Mouse (Mus musculus): ENCODE data around the gene Otoa. TPM values are rescaled to one million over a fixed set of nuclear protein-coding genes. Genes with fewer than 3 reads are reported as not detected.

Gene Otoa
- polyA plus RNA-seq (2014; fragmentation: Nextera tagmentation; extraction: Ambion mirVana): 0.09 and 0.22 TPM in 2 replicates

GRCm38 (mm10) chr7:121081350-121081749 lies at the start of gene Otoa:
TSS of gene Otoa (plus strand) at chr7:121081650.
- H3K27me3 ChIP-seq (ENCODE audit: control insufficient read depth, insufficient read depth, low read length): no peaks in the 10 kb centered on the region
- H3K4me1 ChIP-seq (ENCODE audit: control insufficient read depth in 2 of 2, insufficient read depth in 2 of 2, low read length in 2 of 2): peaks cover 11 to 22% of the 10 kb centered on the region in 2 experiments
- H3K27ac ChIP-seq (replicated peaks in 1 of 2; ENCODE audit: control insufficient read depth in 1 of 2, insufficient read depth in 1 of 2, low read depth in 2 of 2, low read length in 2 of 2): no peak within 1 kb of the TSS
- 94% methylated on average over 4 of the region's 4 CpGs for WGBS
- peaks cover 23% of the 10 kb centered on the region for H3K36me3 ChIP-seq (ENCODE audit: control insufficient read depth, insufficient read depth, low read length)
- no peak within 1 kb of the TSS for H3K4me2 ChIP-seq (ENCODE audit: low read length)
- ATAC-seq (ENCODE audit: insufficient number of reproducible peaks, insufficient read depth, low FRiP score, low read depth): no peak
- no peak within 1 kb of the TSS for H3K4me3 ChIP-seq (ENCODE audit: control insufficient read depth in 1 of 2, insufficient read depth in 1 of 2, low read depth in 1 of 2, low read length in 2 of 2)
- no peaks in the 10 kb centered on the region for H3K9me3 ChIP-seq (ENCODE audit: control insufficient read depth, low read length)
- H3K9ac ChIP-seq (ENCODE audit: low read length): no peak within 1 kb of the TSS

GRCm38 (mm10) chr7:121033856-121034652 lies 47.4 kb upstream of the Otoa start, which contains the start of gene Mettl9:
TSS of gene Mettl9 (plus strand) at chr7:121034445.
- Histone ChIP-seq H3K36me3 (ENCODE audit: control insufficient read depth, insufficient read depth, low read length) (no peaks in the 10 kb centered on the region), H3K4me3 (ENCODE audit: control insufficient read depth in 1 of 2, insufficient read depth in 1 of 2, low read depth in 1 of 2, low read length in 2 of 2) (peak within 1 kb of the TSS; percentile 81 to 100), H3K4me2 (ENCODE audit: low read length) (peak within 1 kb of the TSS; percentile 74), H3K27ac (replicated peaks in 1 of 2; ENCODE audit: control insufficient read depth in 1 of 2, insufficient read depth in 1 of 2, low read depth in 2 of 2, low read length in 2 of 2) (peak within 1 kb of the TSS; percentile 91 to 94), H3K9ac (ENCODE audit: low read length) (peak within 1 kb of the TSS; percentile 97), H3K9me3 (ENCODE audit: control insufficient read depth, low read length) (no peaks in the 10 kb centered on the region), H3K4me1 (ENCODE audit: control insufficient read depth in 2 of 2, insufficient read depth in 2 of 2, low read length in 2 of 2) (peaks cover 2 to 17% of the 10 kb centered on the region in 2 experiments; a peak in 3 of 4 replicates), H3K27me3 (ENCODE audit: control insufficient read depth, insufficient read depth, low read length) (peaks cover 22% of the 10 kb centered on the region)
- 3% methylated on average over 42 of the region's 43 CpGs for WGBS
- peak; percentile 97 for ATAC-seq (ENCODE audit: insufficient number of reproducible peaks, insufficient read depth, low FRiP score, low read depth)

GRCm38 (mm10) chr7:121034701-121035141 lies 46.7 kb upstream of the Otoa start:
- ATAC-seq (ENCODE audit: insufficient number of reproducible peaks, insufficient read depth, low FRiP score, low read depth): peak; percentile 79
- Histone ChIP-seq H3K9me3 (ENCODE audit: control insufficient read depth, low read length) (no peaks in the 10 kb centered on the region), H3K4me2 (ENCODE audit: low read length) (peak overlapping the region; percentile 74), H3K36me3 (ENCODE audit: control insufficient read depth, insufficient read depth, low read length) (no peaks in the 10 kb centered on the region), H3K9ac (ENCODE audit: low read length) (peak overlapping the region; percentile 97), H3K4me3 (ENCODE audit: control insufficient read depth in 1 of 2, insufficient read depth in 1 of 2, low read depth in 1 of 2, low read length in 2 of 2) (peak overlapping the region; percentile 81 to 100), H3K4me1 (ENCODE audit: control insufficient read depth in 2 of 2, insufficient read depth in 2 of 2, low read length in 2 of 2) (peaks cover 2 to 17% of the 10 kb centered on the region in 2 experiments; a peak in 3 of 4 replicates), H3K27ac (replicated peaks in 1 of 2; ENCODE audit: control insufficient read depth in 1 of 2, insufficient read depth in 1 of 2, low read depth in 2 of 2, low read length in 2 of 2) (peak overlapping the region; percentile 91 to 94), H3K27me3 (ENCODE audit: control insufficient read depth, insufficient read depth, low read length) (peaks cover 22% of the 10 kb centered on the region)
- 0% methylated on average over 55 of the region's 63 CpGs for WGBS

- no peaks in the 10 kb centered on the region for H3K36me3 ChIP-seq (ENCODE audit: control insufficient read depth, insufficient read depth, low read length)
- H3K9ac ChIP-seq (ENCODE audit: low read length): peak overlapping the region; percentile 97
- H3K27me3 ChIP-seq (ENCODE audit: control insufficient read depth, insufficient read depth, low read length): peaks cover 20% of the 10 kb centered on the region
- peak overlapping the region; percentile 74 for H3K4me2 ChIP-seq (ENCODE audit: low read length)
- peak overlapping the region; percentile 81 to 100 for H3K4me3 ChIP-seq (ENCODE audit: control insufficient read depth in 1 of 2, insufficient read depth in 1 of 2, low read depth in 1 of 2, low read length in 2 of 2)
- 0% methylated on average over 20 of the region's 24 CpGs for whole genome bisulfite sequencing
- H3K4me1 ChIP-seq (ENCODE audit: control insufficient read depth in 2 of 2, insufficient read depth in 2 of 2, low read length in 2 of 2): peaks cover 2 to 19% of the 10 kb centered on the region in 2 experiments; a peak in 3 of 4 replicates
- no peaks in the 10 kb centered on the region for H3K9me3 ChIP-seq (ENCODE audit: control insufficient read depth, low read length)
- peak; percentile 22; the same call in 1 of the 2 replicates for ATAC-seq (ENCODE audit: insufficient number of reproducible peaks, insufficient read depth, low FRiP score, low read depth)
- peak overlapping the region; percentile 91 to 94 for H3K27ac ChIP-seq (replicated peaks in 1 of 2; ENCODE audit: control insufficient read depth in 1 of 2, insufficient read depth in 1 of 2, low read depth in 2 of 2, low read length in 2 of 2)
Measured at GRCm38 (mm10) chr7:121035161-121035721, 46.2 kb upstream of the Otoa start.

- peaks cover 0 to 45% of the 10 kb centered on the region in 2 experiments; a peak in 3 of 4 replicates for H3K4me1 ChIP-seq (ENCODE audit: control insufficient read depth in 2 of 2, insufficient read depth in 2 of 2, low read length in 2 of 2)
- WGBS: 73% methylated on average over 4 of the region's 4 CpGs
- no peak overlapping the region for H3K4me2 ChIP-seq (ENCODE audit: low read length)
- H3K27me3 ChIP-seq (ENCODE audit: control insufficient read depth, insufficient read depth, low read length): no peaks in the 10 kb centered on the region
- H3K36me3 ChIP-seq (ENCODE audit: control insufficient read depth, insufficient read depth, low read length): no peaks in the 10 kb centered on the region
- no peak overlapping the region for H3K27ac ChIP-seq (replicated peaks in 1 of 2; ENCODE audit: control insufficient read depth in 1 of 2, insufficient read depth in 1 of 2, low read depth in 2 of 2, low read length in 2 of 2)
- ATAC-seq (ENCODE audit: insufficient number of reproducible peaks, insufficient read depth, low FRiP score, low read depth): no peak
- 0 out of 2 replicates have a peak, but pooled peaks cover 5% of the 10 kb centered on the region for H3K9me3 ChIP-seq (ENCODE audit: control insufficient read depth, low read length)
- H3K9ac ChIP-seq (ENCODE audit: low read length): no peak overlapping the region
- no peak overlapping the region for H3K4me3 ChIP-seq (ENCODE audit: control insufficient read depth in 1 of 2, insufficient read depth in 1 of 2, low read depth in 1 of 2, low read length in 2 of 2)
Measured at GRCm38 (mm10) chr7:121040595-121040994, 40.9 kb upstream of the Otoa start.

- Histone ChIP-seq H3K9ac (ENCODE audit: low read length) (no peak overlapping the region), H3K36me3 (ENCODE audit: control insufficient read depth, insufficient read depth, low read length) (no peaks in the 10 kb centered on the region), H3K4me2 (ENCODE audit: low read length) (no peak overlapping the region), H3K9me3 (ENCODE audit: control insufficient read depth, low read length) (0 out of 2 replicates have a peak, but pooled peaks cover 5% of the 10 kb centered on the region), H3K27ac (replicated peaks in 1 of 2; ENCODE audit: control insufficient read depth in 1 of 2, insufficient read depth in 1 of 2, low read depth in 2 of 2, low read length in 2 of 2) (no peak overlapping the region), H3K4me3 (ENCODE audit: control insufficient read depth in 1 of 2, insufficient read depth in 1 of 2, low read depth in 1 of 2, low read length in 2 of 2) (no peak overlapping the region), H3K27me3 (ENCODE audit: control insufficient read depth, insufficient read depth, low read length) (no peaks in the 10 kb centered on the region), H3K4me1 (ENCODE audit: control insufficient read depth in 2 of 2, insufficient read depth in 2 of 2, low read length in 2 of 2) (peaks cover 0 to 32% of the 10 kb centered on the region in 2 experiments; a peak in 2 of 4 replicates)
- 71% methylated on average over 1 of the region's 1 CpGs for WGBS
- no peak for ATAC-seq (ENCODE audit: insufficient number of reproducible peaks, insufficient read depth, low FRiP score, low read depth)
Measured at GRCm38 (mm10) chr7:121041989-121042388, 39.5 kb upstream of the Otoa start.

- Histone ChIP-seq H3K27me3 (ENCODE audit: control insufficient read depth, insufficient read depth, low read length) (no peaks in the 10 kb centered on the region), H3K36me3 (ENCODE audit: control insufficient read depth, insufficient read depth, low read length) (peaks cover under 1% of the 10 kb centered on the region; the same call in 1 of the 2 replicates), H3K4me3 (ENCODE audit: control insufficient read depth in 1 of 2, insufficient read depth in 1 of 2, low read depth in 1 of 2, low read length in 2 of 2) (no peak overlapping the region), H3K4me1 (ENCODE audit: control insufficient read depth in 2 of 2, insufficient read depth in 2 of 2, low read length in 2 of 2) (peaks cover 0 to 31% of the 10 kb centered on the region in 2 experiments; a peak in 2 of 4 replicates), H3K27ac (replicated peaks in 1 of 2; ENCODE audit: control insufficient read depth in 1 of 2, insufficient read depth in 1 of 2, low read depth in 2 of 2, low read length in 2 of 2) (no peak overlapping the region), H3K9ac (ENCODE audit: low read length) (no peak overlapping the region), H3K4me2 (ENCODE audit: low read length) (no peak overlapping the region), H3K9me3 (ENCODE audit: control insufficient read depth, low read length) (0 out of 2 replicates have a peak, but pooled peaks cover 5% of the 10 kb centered on the region)
- 90% methylated on average over 3 of the region's 3 CpGs for WGBS
- ATAC-seq (ENCODE audit: insufficient number of reproducible peaks, insufficient read depth, low FRiP score, low read depth): no peak
Measured at GRCm38 (mm10) chr7:121043004-121043403, 38.4 kb upstream of the Otoa start.
